Mouse (Mus musculus) urinary bladder, postnatal 10 days (tissue): ENCODE measurements at regions not wholly inside any gene's neighbourhood (a gene's known extent, or its start where the extent isn't known, plus 50 kb on each side); places are given as distances from the start of the nearest gene placed in this dataset.
"Not testable (repeated sequence)": the region's sequence is repeated elsewhere in the genome, so short reads cannot be mapped to it uniquely, and the experiment has no call there.

Source experiments
- DNase-seq: peaks from one replicate; pipeline ENCODE4 v3.0.0; 2022; ENCODE audit warnings: low spot score

GRCm38 (mm10) chr16:29745486-29745885 is 166.4 kb downstream of the Opa1 start:
- no peak for DNase-seq

DNA sequence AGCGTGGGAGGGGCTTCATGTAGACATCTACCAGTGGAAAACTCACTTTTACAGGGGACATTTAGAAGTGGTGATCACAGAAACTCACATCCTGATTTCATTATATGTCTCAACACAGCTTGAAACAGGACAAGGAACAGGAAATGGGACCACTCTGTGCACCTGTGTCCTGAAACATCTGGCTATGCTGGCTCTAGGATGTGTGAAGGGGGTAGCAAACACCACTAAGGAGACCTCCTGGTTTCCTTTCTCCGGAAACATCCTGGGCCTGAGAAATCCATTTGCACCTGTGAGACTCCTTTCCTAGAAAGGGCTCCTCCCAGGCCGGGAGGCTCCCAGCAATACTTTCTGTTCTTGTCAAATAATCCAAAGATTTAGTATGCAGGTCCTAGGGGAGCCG is 167.1 kb downstream of the Opa1 start:
- DNase-seq, result no peak

- DNase-seq, result no peak
Measured at GRCm38 (mm10) chr16:29749167-29749566, 170.0 kb downstream of the Opa1 start.

- DNase-seq, result no peak
Measured at GRCm38 (mm10) chr16:29754579-29755199, 175.6 kb downstream of the Opa1 start.

GRCm38 (mm10) chr16:29758246-29758645 is 179.1 kb downstream of the Opa1 start:
- no peak for DNase-seq

GRCm38 (mm10) chr16:29759416-29759815 is 180.3 kb downstream of the Opa1 start:
- no peak for DNase-seq

- no peak for DNase-seq
Measured at GRCm38 (mm10) chr16:29760627-29761026, 181.5 kb downstream of the Opa1 start.

GRCm38 (mm10) chr16:29761779-29762277 is 182.7 kb downstream of the Opa1 start:
- DNase-seq, result no peak

GRCm38 (mm10) chr16:29764376-29764775 is 185.2 kb downstream of the Opa1 start:
- DNase-seq, result no peak

DNA sequence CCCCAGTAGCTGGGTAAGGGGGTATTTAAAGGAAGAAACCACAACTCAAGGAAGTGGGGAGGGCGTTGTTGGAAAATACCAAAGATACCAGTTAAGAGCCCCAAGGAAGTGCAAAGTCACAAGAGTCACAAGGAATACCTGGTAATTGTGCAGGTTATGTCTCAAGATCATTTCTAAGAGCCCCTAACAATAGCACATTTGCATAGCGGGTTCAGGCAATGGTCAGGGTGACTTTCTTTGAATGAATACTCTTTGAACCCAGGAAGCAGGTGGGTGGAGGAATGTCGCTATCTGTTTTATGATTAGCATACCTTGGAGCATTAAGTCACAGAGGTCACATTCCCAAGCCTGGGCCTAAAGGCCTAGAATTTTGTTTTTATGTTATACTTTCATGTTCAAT is 186.7 kb downstream of the Opa1 start:
- not testable (repeated sequence) for DNase-seq

- no peak for DNase-seq
Measured at GRCm38 (mm10) chr16:29771320-29771719, 192.2 kb downstream of the Opa1 start.

DNA sequence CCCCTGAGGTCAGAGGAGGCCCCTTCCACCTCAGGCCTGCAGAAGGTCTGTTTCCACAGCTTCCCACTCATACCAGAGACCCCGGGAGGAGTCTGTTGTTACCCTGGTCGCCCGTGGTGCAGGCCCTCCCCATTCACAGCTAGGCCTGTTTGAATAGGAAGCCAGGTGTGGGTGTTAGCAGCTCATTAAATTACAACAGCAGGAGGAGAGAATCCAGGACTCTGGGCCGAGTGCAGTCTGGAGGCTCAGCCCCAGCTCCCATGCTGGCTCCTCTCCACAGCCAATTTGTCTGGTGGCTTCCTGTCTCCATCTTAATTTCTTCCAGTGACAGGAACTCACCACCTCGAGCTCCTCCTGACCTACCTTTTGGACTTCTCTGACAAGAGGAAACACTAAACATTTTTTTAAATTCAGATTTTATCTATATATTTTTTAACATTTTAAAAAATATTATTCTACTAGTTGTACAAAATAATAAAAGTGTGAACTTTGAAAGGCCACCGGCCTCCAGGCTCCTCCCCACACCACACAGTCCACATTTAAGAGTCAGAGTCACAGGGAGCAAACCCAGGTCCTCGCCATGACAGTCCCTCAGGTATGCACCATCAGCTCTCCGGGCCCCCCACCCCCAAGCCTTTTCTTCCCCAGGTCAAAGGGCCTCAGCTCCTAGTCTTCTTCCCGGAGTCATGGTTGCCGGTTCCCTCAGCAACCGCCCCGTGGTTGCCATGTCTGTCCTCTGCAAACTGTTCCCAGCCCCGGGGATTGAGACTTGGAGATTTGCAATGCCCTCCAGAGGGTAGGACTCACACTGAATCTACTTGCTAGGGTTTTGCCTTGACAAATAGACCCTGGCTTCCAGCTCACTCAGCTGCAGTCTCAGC is 192.8 kb downstream of the Opa1 start:
- no peak for DNase-seq

DNA sequence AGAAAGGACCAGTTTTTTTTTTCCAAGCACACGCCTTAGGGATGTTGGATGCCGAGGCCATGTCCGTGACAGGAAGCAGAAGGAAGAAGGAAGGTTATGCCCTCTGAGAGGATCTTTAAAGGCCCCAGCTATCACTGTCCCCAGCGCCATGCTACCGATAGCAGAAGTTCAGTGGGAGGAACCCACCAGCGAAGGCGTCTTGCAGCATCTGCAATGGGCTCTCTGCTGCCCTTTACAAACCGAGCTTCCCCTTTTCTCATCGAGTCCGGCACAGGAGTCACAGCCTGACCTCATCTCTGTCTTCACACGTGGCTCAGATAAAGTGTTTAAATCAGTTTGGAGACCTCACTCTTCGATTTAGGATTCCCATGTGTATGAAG is 193.5 kb downstream of the Opa1 start:
- DNase-seq, result no peak

GRCm38 (mm10) chr16:29773056-29773455 is 193.9 kb downstream of the Opa1 start:
- no peak for DNase-seq

- DNase-seq, result no peak
Measured at GRCm38 (mm10) chr16:29774949-29775348, 195.8 kb downstream of the Opa1 start.

DNA sequence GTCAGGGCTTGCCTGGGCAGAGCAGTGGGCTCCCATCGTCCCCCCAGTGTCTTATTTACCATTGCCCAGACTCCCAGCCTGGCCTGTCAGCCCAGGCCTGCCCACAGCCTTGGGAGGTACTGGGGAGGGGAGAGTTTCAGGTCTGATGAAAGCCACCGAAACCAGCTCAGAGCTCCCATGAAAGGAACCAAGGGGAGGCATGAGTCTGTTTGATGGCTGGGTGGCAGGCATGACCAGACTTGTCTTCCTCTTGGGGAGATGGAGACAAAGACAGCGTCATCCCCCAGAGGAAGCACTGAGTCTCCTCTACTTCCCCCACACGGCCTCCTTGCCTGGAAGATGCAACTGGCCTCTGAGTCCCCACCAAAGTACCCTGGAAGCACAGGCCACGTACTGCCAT is 196.7 kb downstream of the Opa1 start:
- DNase-seq, result no peak

- no peak for DNase-seq
Measured at GRCm38 (mm10) chr16:29782441-29782840, 203.3 kb downstream of the Opa1 start.

DNA sequence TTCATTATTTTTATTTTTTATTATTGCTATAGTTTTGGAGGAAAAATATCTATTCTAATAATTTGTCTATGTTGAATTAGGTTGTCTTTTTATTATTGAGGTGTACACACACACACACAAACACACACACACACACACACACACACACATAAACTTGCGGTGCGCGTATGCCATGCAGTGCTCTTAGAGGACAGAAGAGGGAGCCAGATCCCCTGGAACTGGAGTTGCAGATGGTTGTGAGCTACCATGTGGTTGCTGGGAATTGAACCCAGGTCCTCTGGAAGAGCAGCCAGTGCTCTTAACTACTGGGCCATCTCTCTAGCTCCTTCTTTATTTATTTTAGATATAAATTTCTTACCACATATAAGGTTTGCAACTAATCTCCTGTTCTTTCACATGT is 206.0 kb downstream of the Opa1 start:
- DNase-seq, result no peak

GRCm38 (mm10) chr16:29786540-29786939 is 207.4 kb downstream of the Opa1 start:
- DNase-seq, result no peak

GRCm38 (mm10) chr16:29787633-29788511 is 208.7 kb downstream of the Opa1 start:
- no peak for DNase-seq

DNA sequence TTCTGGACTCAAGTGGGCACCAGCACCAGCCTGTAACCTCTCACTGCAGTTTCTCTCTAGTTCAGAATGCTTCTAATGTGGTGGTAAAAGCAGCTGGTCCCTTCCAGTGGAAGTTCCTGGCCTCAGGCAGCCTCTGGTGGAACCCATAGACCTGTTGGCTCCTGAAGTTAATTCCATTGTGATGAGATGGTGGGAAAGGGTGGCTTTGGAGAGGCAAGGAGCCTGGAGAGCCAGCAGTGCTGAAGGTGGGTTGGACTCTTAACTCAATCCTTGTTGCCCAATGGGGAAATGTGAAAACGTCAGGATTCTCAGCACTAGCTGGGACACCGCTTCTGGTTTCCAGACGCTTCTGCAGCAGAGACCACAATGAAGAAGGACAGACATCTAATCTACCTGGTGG is 210.9 kb downstream of the Opa1 start:
- DNase-seq, result no peak

- DNase-seq, result no peak
Measured at GRCm38 (mm10) chr16:29799250-29799649, 220.1 kb downstream of the Opa1 start.
